Mouse (Mus musculus): ENCODE results near the gene Palld.

Palld gene

GRCm38 (mm10) chr8:61902521-61902920 is at the start of gene Palld:
Gene Palld, minus strand, starts transcription at chr8:61902690.
- no peak for DNase-seq (ENCODE audit: low spot score in 2 of 2)

- no peak for DNase-seq (ENCODE audit: low spot score in 2 of 2)
These were observed 35.1 kb upstream of the Palld start for GRCm38 (mm10) chr8:61937576-61937975.

- DNase-seq (ENCODE audit: low spot score in 2 of 2) = no peak
These were observed 30.8 kb upstream of the Palld start for GRCm38 (mm10) chr8:61933243-61933642.

GRCm38 (mm10) chr8:61927777-61928494 is 25.4 kb upstream of the Palld start, which contains the start of gene Ddx60:
Gene Ddx60, plus strand, starts transcription at chr8:61928087.
- DNase-seq (ENCODE audit: low spot score in 2 of 2) = peak; percentile 9 to 60

- no peak for DNase-seq (ENCODE audit: low spot score in 2 of 2)
These were observed 22.0 kb upstream of the Palld start for GRCm38 (mm10) chr8:61924518-61924917.

GRCm38 (mm10) chr8:61921454-61922054 is 19.1 kb upstream of the Palld start:
- DNase-seq (ENCODE audit: low spot score in 2 of 2) = no peak

GRCm38 (mm10) chr8:61920389-61920788 is 17.9 kb upstream of the Palld start:
- no peak for DNase-seq (ENCODE audit: low spot score in 2 of 2)

GRCm38 (mm10) chr8:61919145-61919788 is 16.8 kb upstream of the Palld start:
- DNase-seq (ENCODE audit: low spot score in 2 of 2) = no peak

- DNase-seq (ENCODE audit: low spot score in 2 of 2) = no peak
These were observed 14.8 kb upstream of the Palld start for GRCm38 (mm10) chr8:61917287-61917686.

GRCm38 (mm10) chr8:61913957-61914356 is 11.5 kb upstream of the Palld start:
- DNase-seq (ENCODE audit: low spot score in 2 of 2) = no peak

- DNase-seq (ENCODE audit: low spot score in 2 of 2) = no peak
These were observed 10.3 kb upstream of the Palld start for GRCm38 (mm10) chr8:61912817-61913216.

- DNase-seq (ENCODE audit: low spot score in 2 of 2) = no peak
These were observed 6.8 kb upstream of the Palld start for GRCm38 (mm10) chr8:61909313-61909712.

GRCm38 (mm10) chr8:61908303-61909215 is 6.1 kb upstream of the Palld start:
- DNase-seq (ENCODE audit: low spot score in 2 of 2) = peak in 1 of 2 experiments; percentile 8

GRCm38 (mm10) chr8:61901028-61901717 is 1.3 kb downstream of the Palld start:
- DNase-seq (ENCODE audit: low spot score in 2 of 2) = no peak

GRCm38 (mm10) chr8:61897402-61897801 is 5.1 kb downstream of the Palld start:
- DNase-seq (ENCODE audit: low spot score in 2 of 2) = no peak

GRCm38 (mm10) chr8:61896742-61897141 is 5.7 kb downstream of the Palld start:
- no peak for DNase-seq (ENCODE audit: low spot score in 2 of 2)

- DNase-seq (ENCODE audit: low spot score in 2 of 2) = peak in 1 of 2 experiments; percentile 75
These were observed 8.4 kb downstream of the Palld start for GRCm38 (mm10) chr8:61894062-61894461.

- no peak for DNase-seq (ENCODE audit: low spot score in 2 of 2)
These were observed 24.9 kb downstream of the Palld start for GRCm38 (mm10) chr8:61877607-61878006.

- DNase-seq (ENCODE audit: low spot score in 2 of 2) = peak in 1 of 2 experiments; percentile 48
These were observed 27.2 kb downstream of the Palld start for GRCm38 (mm10) chr8:61875290-61875689.

GRCm38 (mm10) chr8:61873994-61874393 is 28.5 kb downstream of the Palld start:
- DNase-seq (ENCODE audit: low spot score in 2 of 2) = no peak

GRCm38 (mm10) chr8:61868481-61868880 is 34.0 kb downstream of the Palld start:
- no peak for DNase-seq (ENCODE audit: low spot score in 2 of 2)
